Mouse (Mus musculus) hindbrain, embryonic 16.5 days (tissue): ENCODE data around the gene Kif27. TPM values are rescaled to one million over a fixed set of nuclear protein-coding genes. Genes with fewer than 3 reads are reported as not detected.
"Not testable (repeated sequence)": the region's sequence is repeated elsewhere in the genome, so short reads cannot be mapped to it uniquely, and the experiment has no call there.

ENCODE experiments used
- ATAC-seq: fragments of 200-750 bp; cut with Nextera tagmentation; 2 replicates; pipeline ENCODE4 v1.8.0; 2017; ENCODE audit warnings: moderate TSS enrichment, moderate library complexity
- H3K27ac ChIP-seq: fragments of 300-500 bp; sonication (generic); 2 replicates; pipeline ENCODE4 v1.5.1; 2014; ENCODE audit warnings: low read depth, mild to moderate bottlenecking, control low read depth, low read length, moderate library complexity
- H3K27me3 ChIP-seq: fragments of 300-500 bp; sonication (generic); replicated peaks from 2 replicates; pipeline ENCODE4 v1.6.1; 2014; ENCODE audit warnings: low read length; ENCODE audit not compliant: control insufficient read depth, insufficient read depth
- H3K36me3 ChIP-seq: fragments of 300-500 bp; sonication (generic); 2 replicates; pipeline ENCODE4 v1.6.1; 2014; ENCODE audit warnings: mild to moderate bottlenecking, low read length, moderate library complexity, mixed read lengths; ENCODE audit not compliant: control insufficient read depth, insufficient read depth
- H3K4me1 ChIP-seq: fragments of 300-500 bp; sonication (generic); 2 replicates; pipeline ENCODE4 v1.6.1; 2014; ENCODE audit warnings: low read depth, low read length; ENCODE audit not compliant: control insufficient read depth, insufficient read depth
- H3K4me2 ChIP-seq: fragments of 300-500 bp; sonication (generic); 2 replicates; pipeline ENCODE4 v1.6.1; 2014; ENCODE audit warnings: mild to moderate bottlenecking, low read length, control low read depth, moderate library complexity
- H3K4me3 ChIP-seq: fragments of 300-500 bp; sonication (generic); 2 replicates; pipeline ENCODE4 v1.5.1; 2014; ENCODE audit warnings: mild to moderate bottlenecking, low read length, control low read depth, moderate library complexity
- H3K9ac ChIP-seq: fragments of 300-500 bp; sonication (generic); 2 replicates; pipeline ENCODE4 v1.6.1; 2014; ENCODE audit warnings: low read depth, mild to moderate bottlenecking, control low read depth, low read length, moderate library complexity
- H3K9me3 ChIP-seq: fragments of 300-500 bp; sonication (generic); 2 replicates; pipeline ENCODE4 v1.6.1; 2014; ENCODE audit warnings: mild to moderate bottlenecking, low read length, moderate library complexity; ENCODE audit not compliant: control insufficient read depth
- WGBS: fragments of 180-500 bp; shearing (Covaris S2); extraction: QIAGEN DNeasy Blood & Tissue Kit; methylation state at CpG from one replicate; pipeline ENCODE4 v1.1.7; 2014; 5-methylcytosine and 5-hydroxymethylcytosine counted together
- polyA plus RNA-seq: library from polyadenylated mRNA; unstranded; fragments of >200 nt; fragmentation: Nextera tagmentation; extraction: Ambion mirVana; gene quantifications from 2 replicates; pipeline ENCODE4 v1.2.1, GENCODE M21; 2015

Kif27 gene
- 1.7 and 2.2 TPM in 2 replicates for polyA plus RNA-seq

GRCm38 (mm10) chr13:58358629-58359303, at the start of gene Kif27:
TSS of gene Kif27 (minus strand) at chr13:58359122.
- peak within 1 kb of the TSS; percentile 66 for H3K9ac ChIP-seq
- no peaks in the 10 kb centered on the region for H3K27me3 ChIP-seq
- peak; percentile 98 for ATAC-seq
- peak within 1 kb of the TSS; percentile 51 for H3K4me3 ChIP-seq
- H3K36me3 ChIP-seq, result no peaks in the 10 kb centered on the region
- no peaks in the 10 kb centered on the region for H3K9me3 ChIP-seq
- no peaks in the 10 kb centered on the region for H3K4me1 ChIP-seq
- H3K4me2 ChIP-seq, result peak within 1 kb of the TSS; percentile 93
- WGBS, result under 1% methylated on average over 78 of the region's 85 CpGs
- H3K27ac ChIP-seq, result peak within 1 kb of the TSS; percentile 63; the same call in 1 of the 2 replicates

DNA sequence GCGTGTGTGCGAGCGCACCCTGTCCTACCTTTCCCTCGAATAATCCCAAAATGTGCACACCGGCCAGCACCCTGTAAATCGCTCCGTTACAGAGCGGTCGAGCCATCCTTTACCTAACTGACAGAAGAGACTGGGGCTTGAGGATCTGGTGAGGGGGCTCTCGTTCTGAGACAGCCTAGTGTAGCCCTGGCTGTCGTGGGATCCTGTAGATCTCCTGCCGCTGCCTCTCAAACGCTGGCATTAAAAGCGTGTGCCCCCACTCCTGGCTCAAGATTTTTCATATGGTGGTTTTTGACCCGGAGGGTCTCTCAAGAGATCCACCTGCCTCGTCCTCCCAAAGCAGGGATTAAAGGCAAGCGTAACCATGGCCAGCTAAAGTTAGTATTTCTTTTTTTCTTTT, 44.3 kb upstream of the Kif27 start, which contains the start of gene Hnrnpk:
Gene Hnrnpk (minus strand): TSS at position 101 of the 400 bp plus-strand sequence.
- H3K36me3 ChIP-seq, H3K27me3 ChIP-seq, H3K4me1 ChIP-seq, H3K9me3 ChIP-seq, ATAC-seq: not testable (repeated sequence)
- Histone ChIP-seq H3K9ac (peak within 1 kb of the TSS; percentile 100), H3K4me2 (peak within 1 kb of the TSS; percentile 55), H3K27ac (peak within 1 kb of the TSS; percentile 97), H3K4me3 (peak within 1 kb of the TSS; percentile 99)
- WGBS, result 7% methylated on average over 13 of the region's 17 CpGs

- peak overlapping the region; percentile 100 for H3K9ac ChIP-seq
- H3K36me3 ChIP-seq, result peaks cover 4% of the 10 kb centered on the region; the same call in 1 of the 2 replicates
- no peak for ATAC-seq
- peaks cover 6% of the 10 kb centered on the region for H3K4me1 ChIP-seq
- no peaks in the 10 kb centered on the region for H3K9me3 ChIP-seq
- peak overlapping the region; percentile 97 for H3K27ac ChIP-seq
- peak overlapping the region; percentile 55 for H3K4me2 ChIP-seq
- H3K27me3 ChIP-seq, result no peaks in the 10 kb centered on the region
- H3K4me3 ChIP-seq, result peak overlapping the region; percentile 99
- under 1% methylated on average over 25 of the region's 48 CpGs for WGBS
These were observed 43.8 kb upstream of the Kif27 start for GRCm38 (mm10) chr13:58402744-58403110.

DNA sequence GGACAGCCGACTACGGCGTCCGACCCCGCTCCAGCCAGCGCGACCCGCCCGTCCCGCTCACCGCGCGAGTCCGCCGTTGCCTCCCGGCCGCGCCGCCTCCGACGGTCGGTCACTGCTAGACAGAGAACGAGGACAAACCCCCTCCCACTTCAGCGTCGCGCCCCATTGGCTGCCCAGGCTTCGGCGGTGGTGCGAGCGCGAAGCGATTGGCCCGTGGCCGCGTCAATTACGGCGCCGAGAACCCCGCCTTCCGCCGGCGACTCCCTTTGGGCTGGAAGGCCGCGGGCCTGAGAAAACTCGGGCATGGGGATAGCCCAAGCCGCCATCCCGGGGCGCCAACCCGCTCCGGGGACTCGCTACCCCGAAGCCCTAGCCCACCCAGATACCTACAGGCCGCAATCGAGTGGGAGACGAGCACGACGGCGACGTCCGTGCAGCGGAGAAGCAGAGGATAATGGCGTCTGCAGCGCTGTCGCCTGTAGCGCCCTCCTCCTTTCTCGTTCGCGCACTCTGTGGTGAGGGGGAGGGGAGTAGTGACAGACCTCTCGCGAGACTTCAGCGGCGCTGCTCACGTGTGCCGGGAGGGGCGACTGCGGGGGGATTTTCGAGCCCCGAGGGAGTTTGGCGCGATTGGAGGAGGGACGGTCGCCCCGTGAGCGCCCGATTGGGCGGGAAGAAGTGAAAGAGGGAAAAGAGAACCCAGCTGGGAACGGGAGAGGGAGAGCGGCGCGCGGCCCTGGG, 43.3 kb upstream of the Kif27 start, which contains the start of gene Rmi1:
Gene Rmi1 (plus strand): TSS at position 246 of the 741 bp plus-strand sequence.
- Histone ChIP-seq H3K4me2 (peak within 1 kb of the TSS; percentile 93), H3K27me3 (no peaks in the 10 kb centered on the region), H3K36me3 (peaks cover 10% of the 10 kb centered on the region; the same call in 1 of the 2 replicates), H3K9me3 (no peaks in the 10 kb centered on the region), H3K9ac (peak within 1 kb of the TSS; percentile 100), H3K4me1 (peaks cover 6% of the 10 kb centered on the region), H3K4me3 (peak within 1 kb of the TSS; percentile 99), H3K27ac (peak within 1 kb of the TSS; percentile 97)
- 0% methylated on average over 56 of the region's 91 CpGs for WGBS
- ATAC-seq, result peak; percentile 96

DNA sequence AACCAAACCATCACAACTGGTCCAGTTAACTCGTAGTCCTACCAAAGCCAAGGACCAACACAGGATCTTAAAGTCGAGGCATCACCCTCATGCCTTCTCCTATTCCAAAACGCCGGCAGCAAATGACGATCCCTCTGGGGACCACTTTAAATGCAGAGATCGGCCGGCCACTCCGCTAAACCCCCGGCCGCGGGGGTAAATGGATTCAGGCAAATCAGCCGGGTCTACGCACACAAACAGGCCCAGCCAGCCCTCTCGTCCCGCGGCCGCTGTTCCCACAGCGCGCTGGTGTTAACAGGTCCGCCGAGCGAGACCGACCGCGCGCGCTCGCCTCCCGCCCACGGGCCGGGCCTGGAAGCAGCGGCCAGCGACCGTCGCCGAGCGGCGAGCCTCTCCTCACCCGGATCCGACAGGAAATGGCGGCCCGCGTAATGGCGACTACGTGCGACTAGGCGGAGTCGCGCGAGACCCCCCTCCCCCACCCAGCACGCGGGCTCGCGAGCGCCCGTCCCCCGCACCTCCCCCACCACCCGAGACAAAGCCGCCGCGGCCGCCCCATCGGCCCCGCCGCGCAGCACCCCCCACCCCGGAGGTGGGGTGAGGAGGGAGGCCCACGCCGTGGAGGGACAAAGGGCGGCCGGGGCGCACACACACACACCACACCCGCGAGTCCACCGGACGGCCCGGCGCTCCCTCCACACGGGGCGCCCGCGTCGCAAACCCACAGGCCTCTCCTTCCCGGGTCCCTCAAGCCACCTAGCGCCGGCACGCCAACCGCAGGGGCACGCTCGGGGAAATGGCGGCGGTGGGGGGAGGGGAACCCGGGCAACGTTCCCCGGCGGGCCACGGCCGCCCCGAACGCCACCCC, 42.4 kb upstream of the Kif27 start:
- H3K27me3 ChIP-seq, result no peaks in the 10 kb centered on the region
- WGBS, result under 1% methylated on average over 55 of the region's 100 CpGs

DNA sequence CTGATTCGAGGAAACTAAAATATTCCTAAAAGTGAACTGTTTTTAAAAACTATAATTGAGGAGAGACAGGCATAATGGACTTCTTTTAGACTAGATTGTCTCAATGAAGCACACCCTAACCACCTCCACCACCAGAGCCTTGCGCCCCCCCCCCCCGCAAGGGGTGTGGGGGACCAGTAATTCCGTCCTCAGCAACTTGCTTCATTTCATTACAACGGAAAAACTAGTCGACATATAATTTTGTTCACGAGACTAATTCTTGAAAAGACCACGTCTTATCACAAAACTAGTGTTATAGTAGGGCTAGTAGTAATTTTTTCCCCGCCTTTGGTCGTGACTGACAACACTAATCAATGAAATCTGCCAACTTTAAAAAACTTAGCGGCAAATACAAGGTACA, 41.7 kb upstream of the Kif27 start:
- Histone ChIP-seq H3K9ac (peak overlapping the region; percentile 100), H3K9me3 (no peaks in the 10 kb centered on the region), H3K4me2 (peak overlapping the region; percentile 93), H3K27me3 (no peaks in the 10 kb centered on the region), H3K4me1 (peaks cover 6% of the 10 kb centered on the region), H3K27ac (no peak overlapping the region), H3K36me3 (peaks cover 20% of the 10 kb centered on the region), H3K4me3 (peak overlapping the region; percentile 99)
- ATAC-seq, result no peak
- 1% methylated on average over 11 of the region's 11 CpGs for WGBS

More for the DNA sequence above, 42.4 kb upstream of the Kif27 start:
- Histone ChIP-seq H3K4me3 (peak overlapping the region; percentile 99), H3K27ac (peak overlapping the region; percentile 97), H3K9ac (peak overlapping the region; percentile 100), H3K36me3 (peaks cover 12% of the 10 kb centered on the region), H3K9me3 (no peaks in the 10 kb centered on the region), H3K4me2 (peak overlapping the region; percentile 93), H3K4me1 (peaks cover 6% of the 10 kb centered on the region)
- peak; percentile 44 for ATAC-seq

DNA sequence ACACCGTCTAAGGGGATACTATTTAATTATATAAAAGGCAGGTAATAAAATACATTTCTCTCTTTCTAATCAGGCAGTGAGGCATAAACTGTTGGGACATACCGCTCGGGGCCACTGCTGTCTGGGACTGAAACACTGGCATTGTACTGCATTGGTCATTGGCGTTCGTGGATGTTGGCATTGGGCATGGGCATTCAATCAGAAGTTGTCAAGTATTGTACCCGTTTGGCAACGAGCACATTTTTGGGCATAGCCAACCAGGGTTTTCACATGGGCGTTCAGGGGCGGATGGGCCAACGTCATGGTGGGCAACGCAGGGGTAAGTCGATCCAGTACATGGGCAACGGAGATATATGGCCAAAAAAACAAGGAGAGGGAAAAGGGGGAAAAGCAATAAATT, 38.7 kb upstream of the Kif27 start:
- 73% methylated on average over 13 of the region's 13 CpGs for WGBS
- no peaks in the 10 kb centered on the region for H3K9me3 ChIP-seq
- H3K36me3 ChIP-seq, result peaks cover 35% of the 10 kb centered on the region
- H3K27ac ChIP-seq, result no peak overlapping the region
- no peak for ATAC-seq
- H3K4me2 ChIP-seq, result no peak overlapping the region
- no peak overlapping the region for H3K4me3 ChIP-seq
- H3K27me3 ChIP-seq, result no peaks in the 10 kb centered on the region
- H3K4me1 ChIP-seq, result peaks cover 6% of the 10 kb centered on the region
- no peak overlapping the region for H3K9ac ChIP-seq

GRCm38 (mm10) chr13:58394392-58394791, 35.5 kb upstream of the Kif27 start:
- H3K4me3 ChIP-seq, H3K9ac ChIP-seq, H3K4me2 ChIP-seq, H3K27ac ChIP-seq, H3K27me3 ChIP-seq, ATAC-seq, H3K9me3 ChIP-seq, H3K4me1 ChIP-seq: not testable (repeated sequence)
- peaks cover 39% of the 10 kb centered on the region for H3K36me3 ChIP-seq
- 88% methylated on average over 11 of the region's 11 CpGs for WGBS
